Mouse (Mus musculus): ENCODE measurements at regions not wholly inside any gene's neighbourhood (a gene's known extent, or its start where the extent isn't known, plus 50 kb on each side); places are given as distances from the start of the nearest gene placed in this dataset.

- DNase-seq (ENCODE audit: low spot score): no peak
Measured at GRCm38 (mm10) chr10:120552341-120553096, 76.2 kb upstream of the Hmga2 start.

DNA sequence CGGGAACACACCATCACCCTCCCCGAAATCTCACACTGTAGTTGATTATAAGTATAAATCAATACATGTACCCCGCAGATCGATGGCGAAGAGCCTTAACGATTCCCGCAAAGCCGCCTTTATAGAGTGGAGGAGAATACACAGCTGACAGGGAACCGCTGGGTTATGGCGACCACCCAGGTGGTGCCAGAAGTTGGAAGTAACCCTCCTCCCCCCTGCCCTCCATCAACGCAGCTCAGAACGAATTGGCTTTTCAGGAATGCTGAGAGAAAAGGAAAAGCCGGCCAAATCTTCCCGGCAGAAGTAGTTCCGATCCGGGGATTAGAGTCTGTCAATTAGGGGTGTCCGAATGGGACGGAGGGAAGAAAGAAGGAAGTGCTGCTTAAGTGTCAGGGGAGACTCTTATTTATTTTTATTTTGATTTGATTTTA, 75.6 kb upstream of the Hmga2 start:
- DNase-seq (ENCODE audit: low spot score): no peak

DNA sequence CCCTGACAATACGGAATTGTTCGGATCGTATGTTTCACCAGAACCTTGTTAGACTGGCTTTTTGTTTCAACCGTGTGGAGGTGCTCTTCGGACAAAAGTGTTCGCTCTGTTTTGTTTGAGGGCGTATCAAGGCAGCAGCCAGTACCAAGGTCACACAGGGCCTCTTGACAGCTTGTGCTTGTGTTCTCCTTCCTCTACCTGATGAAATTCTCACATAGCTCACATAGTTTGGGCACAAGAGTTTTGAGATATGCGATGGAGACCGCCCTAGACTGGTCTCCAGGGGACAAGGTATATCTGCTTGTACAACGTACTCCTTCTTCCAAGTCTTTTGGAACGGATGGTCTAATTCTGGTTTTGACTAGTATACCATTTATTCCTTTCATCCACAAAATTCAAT, 70.9 kb upstream of the Hmga2 start:
- no peak for DNase-seq (ENCODE audit: low spot score)

GRCm38 (mm10) chr10:120541618-120542017, 65.3 kb upstream of the Hmga2 start:
- DNase-seq (ENCODE audit: low spot score): no peak

- DNase-seq (ENCODE audit: low spot score): no peak
Measured at GRCm38 (mm10) chr10:120538561-120538960, 62.3 kb upstream of the Hmga2 start.

- DNase-seq (ENCODE audit: low spot score): no peak
Measured at GRCm38 (mm10) chr10:120528406-120528805, 52.1 kb upstream of the Hmga2 start.

DNA sequence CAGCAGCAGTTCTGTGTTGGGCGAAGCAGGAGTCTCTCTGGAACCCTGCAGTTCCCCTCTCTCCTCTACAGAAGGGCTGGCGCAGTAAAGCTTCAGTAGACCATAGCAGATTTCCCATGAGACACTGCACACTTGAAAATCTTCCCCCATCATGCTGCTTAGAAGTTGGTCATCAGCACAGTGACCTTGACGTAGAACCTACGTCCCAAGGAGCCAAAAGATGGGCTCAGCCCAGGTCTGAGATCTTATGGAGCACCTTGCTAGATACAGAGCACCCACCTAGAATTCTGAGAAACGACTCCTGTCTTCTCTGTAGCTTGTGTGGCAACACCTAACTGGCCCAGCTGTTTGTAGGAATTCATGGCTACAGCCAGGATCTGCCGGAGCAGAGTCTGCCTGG, 51.7 kb upstream of the Hmga2 start:
- no peak for DNase-seq (ENCODE audit: low spot score)

DNA sequence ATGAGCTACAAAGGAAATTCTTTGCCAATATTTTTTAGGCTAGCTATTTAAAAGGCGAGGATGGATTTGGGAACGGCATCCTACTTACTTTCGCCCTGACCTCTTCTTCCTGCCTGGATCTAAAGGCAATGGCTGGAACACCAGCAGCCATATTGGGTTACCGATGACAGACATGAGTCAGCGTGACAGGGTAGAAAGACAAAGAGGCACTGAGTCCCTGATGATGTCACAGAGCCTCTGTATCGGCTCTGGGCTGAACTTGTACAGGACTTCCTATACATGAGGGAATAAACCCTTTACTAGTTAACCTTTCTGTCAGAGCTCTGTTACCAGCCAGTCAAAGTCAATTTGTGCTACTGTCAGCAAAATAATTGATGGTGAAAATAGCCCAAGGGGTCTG, 50.7 kb upstream of the Hmga2 start:
- no peak for DNase-seq (ENCODE audit: low spot score)

Measured in T-cell, adult 2 months (primary cell).